Mouse (Mus musculus) lung, adult 18-20 months (tissue): ENCODE data around the gene Hist1h2ah.
"Not testable (repeated sequence)": the region's sequence is repeated elsewhere in the genome, so short reads cannot be mapped to it uniquely, and the experiment has no call there.

Experiments
- DNase-seq, 2 experiments: peaks; one replicate each; pipeline ENCODE4 v3.0.0; 2022; ENCODE audit warnings: mixed read lengths in 2 of 2

Hist1h2ah gene

DNA sequence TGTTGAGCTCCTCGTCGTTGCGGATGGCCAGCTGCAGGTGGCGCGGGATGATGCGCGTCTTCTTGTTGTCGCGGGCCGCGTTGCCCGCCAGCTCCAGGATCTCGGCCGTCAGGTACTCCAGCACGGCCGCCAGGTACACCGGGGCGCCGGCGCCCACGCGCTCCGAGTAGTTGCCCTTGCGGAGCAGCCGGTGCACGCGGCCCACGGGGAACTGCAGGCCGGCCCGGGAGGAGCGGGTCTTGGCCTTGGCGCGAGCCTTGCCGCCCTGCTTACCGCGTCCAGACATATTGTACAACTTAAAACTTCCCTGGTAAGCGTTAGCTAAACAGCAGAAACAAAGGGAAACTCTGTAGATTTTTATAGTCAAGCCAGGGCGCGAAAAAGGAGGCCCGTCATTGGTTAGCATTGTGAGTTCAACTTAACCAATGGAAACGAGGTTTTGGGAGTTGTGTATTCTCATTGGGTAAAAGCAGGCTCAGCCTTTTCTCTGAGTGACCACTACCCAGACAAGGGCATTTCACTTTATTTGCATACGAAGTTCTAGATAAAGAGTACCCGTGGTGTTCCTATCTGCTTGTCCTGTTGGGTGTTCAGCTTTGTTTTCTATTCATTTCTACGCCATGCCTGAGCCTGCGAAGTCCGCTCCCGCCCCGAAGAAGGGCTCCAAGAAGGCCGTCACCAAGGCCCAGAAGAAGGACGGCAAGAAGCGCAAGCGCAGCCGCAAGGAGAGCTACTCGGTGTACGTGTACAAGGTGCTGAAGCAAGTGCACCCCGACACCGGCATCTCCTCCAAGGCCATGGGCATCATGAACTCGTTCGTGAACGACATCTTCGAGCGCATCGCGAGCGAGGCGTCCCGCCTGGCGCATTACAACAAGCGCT, at the start of gene Hist1h2ah, which contains the start of gene Hist1h2bk:
Hist1h2ah (minus strand) TSS at position 302 of the 882 bp plus-strand sequence.
Hist1h2bk (plus strand) TSS at position 604 of the 882 bp plus-strand sequence.
- DNase-seq, result peak; percentile 79 to 80

DNA sequence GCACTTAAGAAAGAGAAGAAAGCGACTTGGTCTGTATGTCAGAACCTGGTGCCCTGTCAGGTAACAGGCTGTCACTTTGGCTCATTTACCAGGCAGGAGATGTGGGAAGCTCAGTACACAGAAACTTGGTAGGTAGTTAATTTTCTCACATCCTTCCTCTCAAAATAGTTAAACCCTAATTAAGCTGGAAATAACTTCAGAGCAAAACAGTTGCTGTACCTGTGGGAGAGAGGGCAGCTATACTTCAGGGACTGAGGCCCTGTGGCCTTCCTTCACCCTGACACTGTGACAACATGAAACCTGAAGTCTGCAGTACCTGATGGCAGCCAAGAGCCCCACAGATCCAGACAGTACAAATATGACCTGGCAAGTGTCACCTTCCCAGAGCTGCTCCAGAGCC, 48.8 kb upstream of the Hist1h2ah start, which contains the start of gene Vmn1r188:
Vmn1r188 (plus strand) TSS at position 301 of the 400 bp plus-strand sequence.
- not testable (repeated sequence) for DNase-seq

DNA sequence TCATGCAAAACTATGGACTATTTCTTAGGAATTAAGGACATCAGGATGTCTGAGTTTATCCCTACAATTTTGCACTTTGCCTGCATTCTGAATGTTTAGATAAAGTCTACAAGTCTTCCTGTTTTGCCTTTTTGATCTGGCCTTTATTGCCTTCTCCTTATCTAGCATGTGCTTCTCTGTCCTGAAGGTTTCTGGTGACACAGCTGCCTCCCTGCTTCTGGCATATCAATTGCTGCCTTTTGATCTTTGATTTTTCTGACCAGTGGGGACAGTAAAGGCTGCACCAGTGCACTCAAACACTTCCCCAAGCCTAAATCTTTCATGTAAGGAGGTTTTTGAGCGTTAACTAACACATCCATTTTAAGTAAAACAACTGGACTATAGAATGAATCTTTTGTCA, 28.1 kb upstream of the Hist1h2ah start:
- DNase-seq, result no peak

DNA sequence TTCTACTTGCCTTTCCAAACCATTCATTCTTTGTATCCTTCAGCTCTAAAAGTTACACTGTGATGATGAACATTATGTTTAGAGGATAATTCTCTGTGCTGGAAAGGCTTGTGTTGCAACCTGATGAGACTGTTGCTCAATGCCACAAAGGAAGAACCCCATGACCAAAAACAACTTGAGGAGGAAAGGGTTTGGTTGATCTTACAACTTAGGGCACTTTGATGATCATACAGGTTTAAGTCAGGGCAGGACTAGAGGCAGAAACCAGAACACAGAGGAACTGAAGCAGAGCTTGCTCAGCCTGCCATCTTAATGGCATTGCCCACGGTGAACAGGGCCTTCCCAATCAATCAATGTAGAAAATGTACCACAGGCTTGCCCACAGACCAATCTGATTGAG, 26.1 kb upstream of the Hist1h2ah start:
- DNase-seq, result no peak

DNA sequence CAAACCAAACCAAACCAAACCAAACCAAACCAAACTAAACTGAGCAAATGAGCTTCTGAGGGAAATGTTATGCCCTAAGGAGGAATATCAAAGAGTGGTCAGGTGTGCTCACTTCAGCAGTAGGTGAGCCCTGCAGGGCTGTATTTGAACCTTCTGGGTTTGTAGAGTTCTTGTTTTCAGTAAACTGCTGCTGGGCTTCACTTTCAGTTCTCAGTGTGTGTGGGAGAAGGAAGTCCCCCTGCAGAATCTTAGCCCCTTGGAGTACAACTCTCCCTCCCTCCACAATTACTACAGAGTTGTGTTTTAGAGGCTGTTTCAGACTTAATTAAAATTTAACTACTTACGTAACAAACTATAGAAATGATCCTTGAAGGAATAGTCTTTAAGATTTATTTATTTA, 18.4 kb upstream of the Hist1h2ah start:
- no peak for DNase-seq

DNA sequence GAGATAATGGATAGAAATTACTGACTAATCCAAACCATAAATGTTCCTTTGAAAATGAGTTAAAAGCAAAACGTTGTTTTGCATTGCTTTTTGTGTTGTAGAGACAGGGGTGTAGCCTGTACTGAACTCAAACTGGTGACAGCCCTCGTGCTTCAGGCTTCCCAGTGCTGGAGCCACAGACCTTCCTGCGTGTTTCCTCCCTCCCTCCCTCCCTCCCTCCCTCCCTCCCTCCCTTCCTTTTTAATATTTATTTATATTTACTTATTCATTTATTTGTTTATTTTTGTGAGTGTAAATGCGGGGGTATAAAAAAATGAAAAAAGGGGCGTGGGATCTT, 16.1 kb upstream of the Hist1h2ah start:
- DNase-seq, result no peak

DNA sequence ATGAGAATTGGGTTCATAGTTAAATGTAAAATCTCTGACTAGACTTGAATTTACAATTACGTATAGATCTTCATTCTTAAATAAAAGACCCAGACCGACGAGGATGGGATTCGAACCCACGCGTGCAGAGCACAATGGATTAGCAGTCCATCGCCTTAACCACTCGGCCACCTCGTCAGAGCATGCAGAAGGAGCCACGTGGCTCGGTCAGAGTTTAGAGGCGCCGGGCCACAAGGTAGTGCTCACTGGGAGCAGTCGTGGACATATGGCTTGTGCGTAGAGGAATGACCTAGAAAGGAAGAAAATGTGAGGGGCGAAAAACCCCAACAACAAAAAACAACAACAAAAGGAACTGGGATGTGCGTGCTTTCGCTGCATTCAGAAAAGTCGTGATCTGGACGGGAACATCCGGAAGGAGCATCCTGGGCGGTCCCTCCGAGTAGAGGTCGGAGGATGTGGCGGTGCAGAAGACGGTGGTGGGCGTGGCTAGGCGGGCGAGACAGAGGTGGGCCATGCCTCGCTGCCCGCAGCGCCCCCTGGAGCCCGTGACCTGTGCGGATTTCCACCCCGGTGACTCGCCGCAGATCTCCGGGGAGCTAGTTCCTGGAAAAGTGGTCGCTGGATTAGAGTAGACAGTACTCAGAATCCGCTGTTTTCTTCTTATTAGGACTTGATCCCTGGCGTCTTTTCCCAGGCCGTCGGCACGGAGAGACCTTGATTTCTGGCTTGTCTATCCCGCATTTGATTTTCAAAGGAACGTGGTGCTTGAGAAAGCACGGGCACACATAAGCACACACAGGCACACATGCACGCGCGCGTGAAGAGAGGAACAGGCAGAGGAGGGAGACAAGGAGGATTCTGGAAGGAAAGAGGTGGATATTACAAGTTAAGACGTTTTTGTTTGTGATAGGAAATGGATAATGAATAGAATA, 15.5 kb upstream of the Hist1h2ah start:
- peak; percentile 89 to 91 for DNase-seq

DNA sequence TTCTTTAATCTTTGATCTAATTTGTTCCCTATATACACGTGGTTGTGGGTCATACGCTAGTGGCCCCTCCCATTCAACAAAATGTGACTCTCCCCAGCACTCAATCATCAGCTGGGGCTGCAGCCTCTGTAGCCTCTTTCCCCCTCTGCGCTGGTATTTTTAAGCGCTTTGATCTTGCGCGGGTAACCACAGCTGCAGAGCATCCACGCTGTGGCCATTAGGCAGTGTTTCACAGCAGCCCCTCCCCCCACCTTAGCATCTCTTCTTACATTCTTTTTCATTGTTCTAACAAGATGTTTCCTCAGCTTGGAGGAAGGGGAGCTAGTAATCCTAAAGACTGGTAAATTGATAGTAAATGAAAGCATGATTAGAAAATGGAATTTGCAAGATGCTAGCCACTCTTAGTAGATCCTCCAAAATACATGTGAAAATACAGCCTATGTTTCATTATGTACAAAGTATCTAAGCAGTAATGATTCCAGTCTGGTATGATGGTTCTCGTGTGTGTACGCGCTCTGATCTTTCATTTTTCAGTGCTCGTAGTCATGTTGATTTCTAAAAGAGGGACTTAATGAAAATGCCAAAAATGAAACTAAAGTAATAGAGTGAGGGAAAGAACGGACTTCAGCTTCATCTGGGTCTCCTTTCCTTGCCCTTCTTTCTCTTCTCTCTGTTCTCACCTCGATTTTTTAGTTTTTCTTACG, 14.5 kb upstream of the Hist1h2ah start:
- DNase-seq, result peak in 1 of 2 experiments; percentile 14

DNA sequence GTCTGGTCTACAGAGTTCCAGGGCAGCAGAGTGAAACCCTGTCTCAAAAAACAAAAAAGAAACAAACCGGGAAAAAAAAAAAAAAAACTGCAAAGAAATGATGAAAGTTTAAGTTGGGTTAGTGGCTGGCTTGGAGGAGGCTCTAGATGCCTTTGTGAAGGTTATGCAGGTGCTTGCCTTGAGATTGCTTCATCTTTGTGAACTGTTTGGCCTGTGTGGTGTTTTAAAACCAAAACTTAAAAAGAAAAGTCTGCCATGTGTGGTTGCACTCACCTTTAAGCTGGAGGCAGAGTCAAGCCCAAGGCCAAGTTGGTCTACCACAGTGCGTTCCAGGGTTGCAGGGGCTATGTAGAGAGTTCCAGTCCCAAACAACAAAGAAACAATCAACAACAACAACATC, 13.7 kb upstream of the Hist1h2ah start:
- DNase-seq, result no peak

DNA sequence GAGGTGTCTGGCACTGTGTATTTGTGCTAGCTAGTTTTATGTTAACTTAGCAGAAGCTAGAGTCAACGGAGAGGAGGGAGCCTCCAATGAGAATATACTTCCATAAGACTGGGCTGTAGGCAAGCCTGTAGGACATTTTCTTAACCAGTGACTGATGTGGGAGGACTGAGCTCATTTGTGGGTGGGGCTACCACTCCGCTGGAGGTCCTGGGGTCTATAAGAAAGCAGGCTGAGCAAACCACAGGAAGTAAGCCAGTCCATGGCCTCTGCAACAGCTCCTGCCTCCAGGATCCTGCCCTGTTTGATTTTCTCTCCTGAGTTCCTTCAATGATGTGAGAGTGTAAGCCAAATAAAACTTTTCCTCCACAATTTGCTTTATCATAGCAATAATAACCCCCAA, 9.9 kb upstream of the Hist1h2ah start:
- no peak for DNase-seq

DNA sequence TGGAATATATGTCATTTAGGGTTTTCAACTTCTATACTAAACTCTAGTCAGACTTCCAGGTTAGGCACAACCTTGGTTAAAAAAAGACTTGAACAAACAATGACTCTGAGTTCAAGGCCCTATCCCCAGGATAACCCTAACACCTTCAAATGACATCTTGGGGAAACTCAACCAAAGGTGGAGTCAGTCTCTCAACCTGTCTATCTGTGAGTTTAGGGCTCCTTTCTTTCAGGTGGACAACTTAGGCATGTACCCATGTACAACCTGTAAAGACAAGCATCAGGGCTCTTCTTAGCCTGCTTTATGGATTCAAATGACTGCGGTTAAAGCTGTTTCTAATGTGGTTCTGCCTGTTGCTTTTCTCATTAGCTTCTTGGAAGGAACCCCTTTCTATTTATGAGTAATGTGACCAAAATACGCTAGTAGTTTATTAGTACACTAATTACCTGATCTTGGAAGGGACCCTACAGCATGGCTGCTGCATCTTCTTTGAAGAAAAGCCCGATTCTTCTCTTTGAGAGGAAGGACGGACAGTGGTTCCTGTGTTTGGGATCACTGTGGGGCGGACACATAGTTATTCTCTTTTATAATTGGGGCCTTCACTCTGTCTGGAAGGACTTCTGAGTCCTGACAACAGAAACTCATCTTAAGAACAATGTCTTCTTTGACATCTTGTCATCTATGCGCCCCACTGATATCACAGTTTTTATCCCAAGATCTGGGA, 9.2 kb upstream of the Hist1h2ah start:
- DNase-seq, result no peak

DNA sequence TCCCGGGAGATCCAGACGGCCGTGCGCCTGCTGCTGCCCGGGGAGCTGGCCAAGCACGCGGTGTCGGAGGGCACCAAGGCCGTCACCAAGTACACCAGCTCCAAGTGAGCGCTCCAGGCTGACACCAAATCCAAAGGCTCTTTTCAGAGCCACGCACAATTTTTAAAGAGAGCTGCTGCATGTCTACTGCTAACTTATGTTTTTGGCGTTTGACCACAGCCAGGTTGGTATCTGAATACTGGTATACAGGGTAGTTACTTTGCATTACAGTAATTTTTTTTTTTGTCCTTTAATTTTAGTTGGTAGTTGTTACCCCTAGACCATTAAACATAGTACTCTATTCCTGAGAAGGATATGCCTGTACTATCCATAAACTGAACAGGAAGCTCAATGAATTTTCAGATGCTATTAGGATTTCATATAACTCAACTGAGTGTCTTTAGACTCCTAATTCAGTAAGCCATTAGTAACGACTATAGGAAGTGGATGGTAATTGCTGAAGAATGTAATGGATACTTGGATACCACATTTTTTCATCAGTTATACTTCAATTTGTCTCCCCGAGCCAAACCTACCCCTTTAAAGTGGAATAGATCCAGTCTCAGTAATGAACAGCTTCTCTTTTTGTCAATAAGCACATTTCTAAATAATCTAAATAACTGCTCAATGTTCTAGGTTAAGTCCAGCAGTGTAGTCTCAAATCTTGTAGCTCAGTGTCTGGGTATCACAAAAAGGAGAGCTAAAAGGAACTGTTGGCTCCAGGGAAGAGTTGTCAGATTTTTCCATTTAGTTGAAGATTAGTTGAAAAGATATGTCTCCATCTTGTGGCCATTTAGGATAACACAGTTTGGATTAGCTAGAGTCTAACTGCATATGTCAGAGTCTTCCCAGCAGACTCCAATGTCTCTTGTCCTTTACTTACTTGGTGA, 8.4 kb upstream of the Hist1h2ah start:
- no peak for DNase-seq

DNA sequence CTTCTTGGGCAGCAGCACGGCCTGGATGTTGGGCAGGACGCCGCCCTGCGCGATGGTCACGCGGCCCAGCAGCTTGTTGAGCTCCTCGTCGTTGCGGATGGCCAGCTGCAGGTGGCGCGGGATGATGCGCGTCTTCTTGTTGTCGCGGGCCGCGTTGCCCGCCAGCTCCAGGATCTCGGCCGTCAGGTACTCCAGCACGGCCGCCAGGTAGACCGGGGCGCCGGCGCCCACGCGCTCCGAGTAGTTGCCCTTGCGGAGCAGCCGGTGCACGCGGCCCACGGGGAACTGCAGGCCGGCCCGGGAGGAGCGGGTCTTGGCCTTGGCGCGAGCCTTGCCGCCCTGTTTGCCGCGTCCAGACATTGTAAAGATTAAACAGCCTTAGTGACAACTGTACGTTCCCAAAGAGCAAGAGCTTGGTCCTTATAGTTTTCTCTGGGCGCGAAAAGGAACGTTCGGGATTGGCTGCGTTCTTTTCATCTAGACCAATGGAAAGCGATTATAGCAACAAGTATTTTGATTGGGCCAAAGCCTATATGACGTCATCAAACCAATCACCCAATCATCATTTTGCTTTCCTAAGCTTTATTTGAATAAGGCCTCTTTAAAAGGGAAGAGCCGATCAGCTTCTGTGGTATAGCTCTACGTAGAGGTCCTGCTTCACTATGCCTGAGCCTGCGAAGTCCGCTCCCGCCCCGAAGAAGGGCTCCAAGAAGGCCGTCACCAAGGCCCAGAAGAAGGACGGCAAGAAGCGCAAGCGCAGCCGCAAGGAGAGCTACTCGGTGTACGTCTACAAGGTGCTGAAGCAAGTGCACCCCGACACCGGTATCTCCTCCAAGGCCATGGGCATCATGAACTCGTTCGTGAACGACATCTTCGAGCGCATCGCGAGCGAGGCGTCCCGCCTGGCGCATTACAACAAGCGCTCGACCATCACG, 7.5 kb upstream of the Hist1h2ah start, which contains the start of the genes Hist1h2ag and Hist1h2bj:
Hist1h2ag (minus strand) TSS at position 377 of the 935 bp plus-strand sequence.
Hist1h2bj (plus strand) TSS at position 647 of the 935 bp plus-strand sequence.
- DNase-seq, result peak; percentile 84 to 89

DNA sequence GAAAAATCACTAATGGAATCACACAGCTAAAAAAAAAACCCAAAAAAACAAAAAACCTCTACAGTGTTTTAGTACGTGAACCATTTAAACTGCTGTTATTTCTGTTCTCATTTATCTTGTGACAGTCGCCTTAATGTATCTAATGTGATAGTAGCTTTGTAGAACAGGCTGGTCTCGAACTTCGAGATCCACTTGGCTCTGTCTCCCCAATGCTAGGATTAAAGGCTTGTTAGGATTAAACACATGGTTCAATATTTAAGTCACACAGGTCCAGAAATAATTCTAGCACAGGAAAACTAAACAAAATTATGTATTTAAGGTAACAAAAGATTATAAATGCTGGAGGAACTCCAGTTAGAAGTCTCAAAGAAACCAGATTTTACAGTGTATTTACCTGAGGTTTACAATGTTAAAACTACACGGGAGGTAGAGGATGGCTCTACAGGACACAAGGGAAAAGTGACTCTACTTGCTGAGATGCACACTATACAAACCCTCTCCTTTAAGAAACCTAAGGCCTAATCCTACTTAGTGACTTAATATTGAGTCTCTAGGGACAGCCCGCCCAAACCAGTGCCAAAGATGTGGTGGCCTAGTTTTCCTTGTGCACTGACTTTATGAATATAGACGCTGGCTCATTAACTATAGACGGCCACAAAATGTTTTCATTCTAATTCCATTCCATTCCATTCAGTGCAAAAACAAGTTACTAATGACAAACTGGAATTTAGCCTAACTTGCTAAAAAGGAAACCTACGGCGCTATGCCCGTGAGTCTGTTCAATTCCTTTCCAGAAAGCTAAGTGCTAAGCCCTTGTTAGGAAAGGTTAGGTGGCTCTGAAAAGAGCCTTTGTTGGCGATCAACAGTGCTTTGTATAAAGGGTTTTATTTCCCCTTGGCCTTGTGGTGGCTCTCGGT, 6.5 kb upstream of the Hist1h2ah start:
- no peak for DNase-seq

DNA sequence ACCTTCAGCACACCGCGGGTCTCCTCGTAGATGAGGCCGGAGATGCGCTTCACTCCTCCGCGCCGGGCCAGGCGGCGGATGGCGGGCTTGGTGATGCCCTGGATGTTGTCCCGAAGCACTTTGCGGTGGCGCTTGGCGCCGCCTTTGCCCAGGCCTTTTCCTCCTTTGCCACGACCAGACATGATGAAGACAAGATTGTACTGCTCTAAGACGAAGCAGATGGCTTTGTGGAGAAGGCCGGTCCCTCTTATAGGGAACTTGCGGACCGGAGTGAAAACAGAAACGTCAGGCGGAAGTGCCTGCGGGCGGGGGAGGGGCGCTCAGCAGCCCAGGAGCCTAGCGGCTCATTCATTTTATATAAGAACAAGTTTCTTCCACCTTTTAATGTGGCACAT, 5.8 kb upstream of the Hist1h2ah start, which contains the start of gene Hist1h4i:
Hist1h4i (minus strand) TSS at position 221 of the 395 bp plus-strand sequence.
- DNase-seq, result peak; percentile 92 to 93

DNA sequence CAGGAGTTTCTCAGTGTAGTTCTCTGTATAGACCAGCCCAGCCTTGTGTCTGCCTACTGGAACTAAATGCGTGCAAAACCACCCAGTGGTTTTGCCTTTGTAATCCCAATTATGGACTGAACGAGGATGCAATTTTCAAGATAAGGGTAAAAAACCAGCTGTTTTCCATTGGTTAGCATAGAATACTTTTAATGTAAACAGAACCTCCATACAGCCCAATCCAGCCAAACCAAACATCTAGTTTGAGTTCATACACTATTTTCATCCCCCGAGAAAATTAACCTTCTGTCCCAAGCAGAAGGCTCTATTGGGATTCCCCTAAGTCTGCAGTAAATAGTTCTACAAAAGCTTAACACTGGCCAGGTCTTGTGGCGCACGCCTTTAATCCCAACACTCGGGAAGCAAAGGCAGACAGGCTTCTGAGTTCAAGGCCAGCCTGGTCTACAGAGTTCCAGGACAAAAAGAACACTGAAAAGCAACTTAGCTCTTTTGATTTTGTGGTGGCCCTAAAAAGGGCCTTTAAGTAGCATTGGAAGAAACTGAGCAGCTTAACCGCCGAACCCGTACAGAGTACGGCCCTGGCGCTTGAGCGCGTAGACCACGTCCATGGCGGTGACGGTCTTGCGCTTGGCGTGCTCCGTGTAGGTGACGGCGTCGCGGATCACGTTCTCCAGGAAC, 5.2 kb upstream of the Hist1h2ah start:
- no peak for DNase-seq

DNA sequence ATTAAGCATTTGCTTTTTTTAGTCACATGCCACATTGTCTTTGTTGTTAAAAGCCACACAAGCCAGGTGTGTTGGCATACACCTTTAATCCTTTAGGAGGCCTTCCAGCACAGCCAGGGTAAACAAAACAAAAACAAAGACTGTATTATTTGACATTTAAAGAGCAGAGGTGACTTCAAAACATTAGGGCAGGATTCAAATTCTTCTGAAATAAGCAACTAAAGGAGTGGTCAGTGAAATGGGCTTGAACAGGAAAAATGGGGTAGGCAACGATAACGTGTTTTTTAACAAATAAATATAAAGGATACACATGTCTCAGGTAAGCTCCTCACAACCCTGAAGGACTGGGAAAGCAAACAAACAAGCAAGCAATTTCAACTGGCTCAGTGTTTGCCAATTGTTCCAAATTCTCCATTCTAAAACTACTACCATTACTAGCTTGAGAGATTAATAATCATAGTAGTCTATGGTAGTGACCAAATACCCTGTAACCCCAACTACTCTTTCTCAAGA, 4.6 kb upstream of the Hist1h2ah start:
- DNase-seq, result no peak
